23 mouse cellular contexts compared by ENCODE assay signal in genomic region chr5:20078931-20079330, GRCm38 (mm10).
A peak's percentile ranks its signal among the peaks of the same experiment; 100 is the strongest.
DNase-seq lines count a peak whose midpoint lies in the region; ATAC-seq lines count a peak whose summit lies in the region.
"Had no signal": no experiment of that assay in that cellular context is flagged by ENCODE, and none has a peak within 500 bp of the region (broad histone marks: within the 10 kb centered on the region; RNA-seq: fewer than 3 reads in every experiment).

No protein-coding gene starts in this region.

- peaks cover 4% of the 10 kb centered on the region; the same call in 1 of the 2 replicates for H3K4me1 ChIP-seq in midbrain, embryonic 10.5 days
- H3K4me1 ChIP-seq: forebrain, embryonic 15.5 days; heart, embryonic 13.5 days; hindbrain, embryonic 12.5 days had no signal

- no peak overlapping the region for H3K27ac ChIP-seq in midbrain, embryonic 10.5 days (replicated peaks)
- H3K27ac ChIP-seq: embryonic facial prominence, embryonic 12.5 days; forebrain, embryonic 15.5 days; heart, embryonic 13.5 days; hindbrain, embryonic 12.5 days had no signal

- no peaks in the 10 kb centered on the region for H3K36me3 ChIP-seq in midbrain, embryonic 10.5 days
- H3K36me3 ChIP-seq: embryonic facial prominence, embryonic 12.5 days; forebrain, embryonic 15.5 days; G1E; heart, embryonic 13.5 days; hindbrain, embryonic 12.5 days had no signal

- no peak for DNase-seq in frontal cortex, postnatal 14 days (ENCODE audit: low spot score in 2 of 2)
- peak; percentile 35 to 70 for DNase-seq in layer of hippocampus, adult 18-20 months (ENCODE audit: low spot score in 2 of 2)
- DNase-seq in layer of hippocampus, postnatal 25 days (ENCODE audit: extremely low spot score in 1 of 2, low spot score in 1 of 2) = no peak
- peak; percentile 71 for DNase-seq in brain, adult 2 months (ENCODE audit: low read depth, low spot score)
- peak; percentile 31 to 35 for DNase-seq in layer of hippocampus, postnatal 14 days (ENCODE audit: low spot score in 2 of 2)
- no peak for DNase-seq in midbrain, embryonic 10.5 days (ENCODE audit: low spot score)
- DNase-seq: adrenal gland, adult 8-10 months; adrenal gland, postnatal 36 days; B cell, adult 2 months; cerebellum, adult 11-12 months; cerebellum, adult 9-10 months; cerebellum, postnatal 25 days; gastrocnemius, postnatal 25 days; heart, adult 11 months; heart, postnatal 4 days had no signal

- WGBS in midbrain, embryonic 10.5 days = 83% methylated on average over 7 of the region's 7 CpGs

- ATAC-seq in frontal cortex, adult (ENCODE audit: low TSS enrichment) = peak; percentile 74; the same call in 1 of the 2 replicates
- ATAC-seq: CD4-positive, CD25-positive, alpha-beta regulatory T cell, adult 4 months; forebrain, embryonic 15.5 days; hindbrain, embryonic 16.5 days had no signal

- no peak overlapping the region for H3K4me3 ChIP-seq in midbrain, embryonic 10.5 days
- H3K4me3 ChIP-seq: embryonic facial prominence, embryonic 12.5 days; forebrain, embryonic 15.5 days; heart, embryonic 13.5 days; hindbrain, embryonic 12.5 days had no signal

- 0 out of 2 replicates have a peak, but pooled peaks cover 6% of the 10 kb centered on the region for H3K27me3 ChIP-seq in midbrain, embryonic 10.5 days (ENCODE audit: low read depth, poor library complexity, severe bottlenecking)
- H3K27me3 ChIP-seq: embryonic facial prominence, embryonic 12.5 days; forebrain, embryonic 15.5 days; heart, embryonic 13.5 days; hindbrain, embryonic 12.5 days had no signal

- no peaks in the 10 kb centered on the region for H3K9me3 ChIP-seq in midbrain, embryonic 10.5 days (replicated peaks)
- H3K9me3 ChIP-seq: embryonic facial prominence, embryonic 12.5 days; forebrain, embryonic 15.5 days; G1E; heart, embryonic 13.5 days; hindbrain, embryonic 12.5 days had no signal

Comparison
In these comparisons a context has a peak if more than half of its experiments do, and no peak if none do; other contexts are left out.
1. DNase-seq: peak in layer of hippocampus, adult 18-20 months (2 of 2), brain, adult 2 months (single experiment) and layer of hippocampus, postnatal 14 days (2 of 2); none in frontal cortex, postnatal 14 days (0 of 2), layer of hippocampus, postnatal 25 days (0 of 2) and midbrain, embryonic 10.5 days (single experiment).